Mouse (Mus musculus) midbrain, embryonic 13.5 days (tissue): ENCODE measurements around the gene Kcnip3. TPM values are rescaled to one million over a fixed set of nuclear protein-coding genes. Genes with fewer than 3 reads are reported as not detected.

Experiments
- ATAC-seq: fragments of 200-750 bp; cut with Nextera tagmentation; 2 replicates; pipeline ENCODE4 v1.8.0; 2017; ENCODE audit warnings: mild to moderate bottlenecking, moderate TSS enrichment, moderate library complexity
- H3K27ac ChIP-seq: fragments of 300-500 bp; sonication (generic); 2 replicates; pipeline ENCODE4 v1.5.1; 2015; ENCODE audit warnings: inconsistent platforms, mild to moderate bottlenecking, moderate library complexity
- H3K27me3 ChIP-seq: fragments of 300-500 bp; sonication (generic); 2 replicates; pipeline ENCODE4 v1.6.1; 2015; ENCODE audit warnings: mild to moderate bottlenecking, inconsistent platforms
- H3K36me3 ChIP-seq: fragments of 300-500 bp; sonication (generic); 2 replicates; pipeline ENCODE4 v1.6.1; 2015; ENCODE audit warnings: mild to moderate bottlenecking, inconsistent platforms
- H3K4me1 ChIP-seq: fragments of 300-500 bp; sonication (generic); replicated peaks from 2 replicates; pipeline ENCODE4 v1.6.1; 2015; ENCODE audit warnings: inconsistent platforms
- H3K4me2 ChIP-seq: fragments of 300-500 bp; sonication (generic); replicated peaks from 2 replicates; pipeline ENCODE4 v1.6.1; 2015; ENCODE audit warnings: moderate library complexity, mild to moderate bottlenecking, inconsistent platforms
- H3K4me3 ChIP-seq: fragments of 300-500 bp; sonication (generic); replicated peaks from 2 replicates; pipeline ENCODE4 v1.5.1; 2015; ENCODE audit warnings: mild to moderate bottlenecking, inconsistent platforms
- H3K9ac ChIP-seq: fragments of 300-500 bp; sonication (generic); replicated peaks from 2 replicates; pipeline ENCODE4 v1.6.1; 2015; ENCODE audit warnings: mild to moderate bottlenecking, inconsistent platforms
- H3K9me3 ChIP-seq: fragments of 300-500 bp; sonication (generic); 2 replicates; pipeline ENCODE4 v1.6.1; 2016; ENCODE audit warnings: mild to moderate bottlenecking, inconsistent platforms
- WGBS: fragments of 180-500 bp; shearing (Covaris S2); methylation state at CpG from one replicate; pipeline ENCODE4 v1.1.7; 2015; 5-methylcytosine and 5-hydroxymethylcytosine counted together
- polyA plus RNA-seq: library from polyadenylated mRNA; unstranded; fragments of >200 nt; fragmentation: Nextera tagmentation; extraction: Ambion mirVana; gene quantifications from 2 replicates; pipeline ENCODE4 v1.2.1, GENCODE M21; 2015

The Kcnip3 gene
- polyA plus RNA-seq, 1 experiment from 2014 or later: 5.5 TPM

DNA sequence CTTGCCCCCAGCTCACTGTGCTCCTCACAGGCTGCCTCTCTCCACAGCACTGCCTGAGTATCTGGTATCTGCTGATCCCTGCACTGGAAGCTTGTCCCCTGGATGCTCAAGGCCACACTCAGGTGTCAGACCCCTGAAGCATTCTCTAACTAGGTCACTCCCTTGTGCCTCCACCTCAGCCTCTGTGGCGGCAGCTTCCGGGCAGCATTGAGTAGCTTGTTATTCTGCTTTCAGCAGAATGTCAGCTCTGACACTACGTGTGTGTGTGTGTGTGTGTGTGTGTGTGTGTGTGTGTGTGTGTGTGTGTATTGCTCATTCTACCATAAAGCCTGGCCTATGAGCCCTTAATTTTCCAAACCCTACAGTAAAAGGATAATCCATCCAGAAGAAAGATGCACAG, 8.7 kb downstream of the Kcnip3 start:
- Histone ChIP-seq H3K4me1 (peaks cover 35% of the 10 kb centered on the region), H3K4me3 (no peak overlapping the region), H3K27ac (peak overlapping the region; percentile 49), H3K9ac (no peak overlapping the region), H3K9me3 (no peaks in the 10 kb centered on the region), H3K27me3 (no peaks in the 10 kb centered on the region), H3K36me3 (0 out of 2 replicates have a peak, but pooled peaks cover 4% of the 10 kb centered on the region), H3K4me2 (no peak overlapping the region)
- WGBS: 54% methylated on average over 3 of the region's 3 CpGs
- ATAC-seq: no peak

DNA sequence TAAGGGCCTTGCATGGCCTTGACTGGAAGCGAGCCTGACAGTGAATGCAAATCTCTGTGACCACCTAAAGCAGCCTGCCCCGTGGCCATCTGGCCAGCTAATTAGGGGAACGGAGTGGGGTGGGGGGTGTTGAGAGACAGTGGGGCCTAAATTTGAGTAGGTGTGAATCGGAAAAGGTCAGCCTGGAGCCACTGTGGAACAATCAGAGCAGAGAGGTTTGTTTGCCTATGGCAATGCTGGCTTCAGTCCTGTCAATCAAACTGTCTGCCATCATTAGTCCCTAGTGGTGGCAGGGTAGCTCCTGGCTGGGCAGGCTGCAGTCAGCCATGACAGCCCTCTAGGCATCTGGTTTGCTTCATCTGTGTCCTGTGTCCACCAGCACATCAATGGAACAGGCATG, 10.5 kb downstream of the Kcnip3 start:
- 32% methylated on average over 4 of the region's 4 CpGs for WGBS
- H3K27ac ChIP-seq: peak overlapping the region; percentile 40; the same call in 1 of the 2 replicates

DNA sequence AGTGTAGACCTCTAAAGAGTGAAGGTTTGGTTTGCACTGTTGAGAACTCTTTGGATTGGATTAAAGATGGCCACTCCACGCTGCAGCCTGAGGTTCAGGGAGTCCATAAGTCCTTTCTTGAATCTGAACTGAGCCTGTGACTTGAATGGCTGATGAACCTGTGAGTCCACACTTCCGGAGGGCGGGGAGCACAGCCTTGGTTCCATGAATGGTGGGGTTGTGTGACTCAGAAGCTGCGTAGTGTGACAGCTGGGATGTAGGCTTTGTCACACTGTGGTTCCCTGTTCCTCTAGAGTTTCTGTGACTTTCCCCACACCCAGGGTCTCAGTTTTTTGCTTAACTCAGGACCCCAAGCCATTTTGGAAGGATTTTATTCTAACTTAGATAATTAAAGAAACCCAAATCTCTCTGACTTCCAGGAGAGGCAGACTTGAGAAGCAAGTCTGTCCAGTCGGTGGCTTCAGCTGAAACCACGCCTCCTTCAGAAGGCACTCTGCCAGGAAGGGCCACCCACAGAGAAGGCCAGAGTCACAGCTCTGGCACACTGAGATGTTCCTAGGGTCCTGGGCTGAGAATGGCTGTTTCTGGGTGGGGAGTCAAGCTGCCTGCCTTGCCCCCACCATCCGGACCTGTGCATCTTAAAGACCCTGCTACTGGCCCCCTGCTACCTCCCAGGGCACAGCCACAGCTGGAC, 13.8 kb downstream of the Kcnip3 start:
- Histone ChIP-seq H3K9ac (no peak overlapping the region), H3K27me3 (0 out of 2 replicates have a peak, but pooled peaks cover 5% of the 10 kb centered on the region), H3K4me2 (no peak overlapping the region), H3K9me3 (no peaks in the 10 kb centered on the region), H3K27ac (no peak overlapping the region), H3K4me1 (peaks cover 36% of the 10 kb centered on the region), H3K36me3 (0 out of 2 replicates have a peak, but pooled peaks cover 4% of the 10 kb centered on the region), H3K4me3 (no peak overlapping the region)
- WGBS: 63% methylated on average over 7 of the region's 7 CpGs
- no peak for ATAC-seq

More for the DNA sequence above, 10.5 kb downstream of the Kcnip3 start:
- ATAC-seq: peak; percentile 53
- H3K36me3 ChIP-seq: 0 out of 2 replicates have a peak, but pooled peaks cover 4% of the 10 kb centered on the region
- no peak overlapping the region for H3K4me3 ChIP-seq
- H3K4me1 ChIP-seq: peaks cover 30% of the 10 kb centered on the region
- no peaks in the 10 kb centered on the region for H3K9me3 ChIP-seq
- no peak overlapping the region for H3K4me2 ChIP-seq
- no peaks in the 10 kb centered on the region for H3K27me3 ChIP-seq
- no peak overlapping the region for H3K9ac ChIP-seq

- H3K27me3 ChIP-seq: 0 out of 2 replicates have a peak, but pooled peaks cover 5% of the 10 kb centered on the region
- WGBS: 38% methylated on average over 7 of the region's 7 CpGs
- H3K27ac ChIP-seq: no peak overlapping the region
- no peaks in the 10 kb centered on the region for H3K9me3 ChIP-seq
- H3K9ac ChIP-seq: no peak overlapping the region
- ATAC-seq: peak; percentile 67
- H3K4me3 ChIP-seq: no peak overlapping the region
- H3K36me3 ChIP-seq: 0 out of 2 replicates have a peak, but pooled peaks cover 4% of the 10 kb centered on the region
- peaks cover 32% of the 10 kb centered on the region for H3K4me1 ChIP-seq
- H3K4me2 ChIP-seq: no peak overlapping the region
Observed at GRCm38 (mm10) chr2:127507077-127507774, 14.7 kb downstream of the Kcnip3 start.

- no peak for ATAC-seq
- 0 out of 2 replicates have a peak, but pooled peaks cover 5% of the 10 kb centered on the region for H3K27me3 ChIP-seq
- no peak overlapping the region for H3K4me2 ChIP-seq
- no peak overlapping the region for H3K27ac ChIP-seq
- H3K4me1 ChIP-seq: peaks cover 25% of the 10 kb centered on the region
- H3K4me3 ChIP-seq: no peak overlapping the region
- WGBS: 86% methylated on average over 6 of the region's 6 CpGs
- H3K9ac ChIP-seq: no peak overlapping the region
- H3K36me3 ChIP-seq: 0 out of 2 replicates have a peak, but pooled peaks cover 4% of the 10 kb centered on the region
- H3K9me3 ChIP-seq: no peaks in the 10 kb centered on the region
Observed at GRCm38 (mm10) chr2:127506131-127506632, 15.7 kb downstream of the Kcnip3 start.

GRCm38 (mm10) chr2:127505196-127505595, 16.7 kb downstream of the Kcnip3 start:
- Histone ChIP-seq H3K9ac (no peak overlapping the region), H3K27me3 (0 out of 2 replicates have a peak, but pooled peaks cover 5% of the 10 kb centered on the region), H3K4me1 (peaks cover 18% of the 10 kb centered on the region), H3K9me3 (no peaks in the 10 kb centered on the region), H3K4me3 (no peak overlapping the region), H3K4me2 (no peak overlapping the region), H3K27ac (no peak overlapping the region), H3K36me3 (0 out of 2 replicates have a peak, but pooled peaks cover 2% of the 10 kb centered on the region)
- WGBS: 73% methylated on average over 4 of the region's 4 CpGs
- no peak for ATAC-seq

DNA sequence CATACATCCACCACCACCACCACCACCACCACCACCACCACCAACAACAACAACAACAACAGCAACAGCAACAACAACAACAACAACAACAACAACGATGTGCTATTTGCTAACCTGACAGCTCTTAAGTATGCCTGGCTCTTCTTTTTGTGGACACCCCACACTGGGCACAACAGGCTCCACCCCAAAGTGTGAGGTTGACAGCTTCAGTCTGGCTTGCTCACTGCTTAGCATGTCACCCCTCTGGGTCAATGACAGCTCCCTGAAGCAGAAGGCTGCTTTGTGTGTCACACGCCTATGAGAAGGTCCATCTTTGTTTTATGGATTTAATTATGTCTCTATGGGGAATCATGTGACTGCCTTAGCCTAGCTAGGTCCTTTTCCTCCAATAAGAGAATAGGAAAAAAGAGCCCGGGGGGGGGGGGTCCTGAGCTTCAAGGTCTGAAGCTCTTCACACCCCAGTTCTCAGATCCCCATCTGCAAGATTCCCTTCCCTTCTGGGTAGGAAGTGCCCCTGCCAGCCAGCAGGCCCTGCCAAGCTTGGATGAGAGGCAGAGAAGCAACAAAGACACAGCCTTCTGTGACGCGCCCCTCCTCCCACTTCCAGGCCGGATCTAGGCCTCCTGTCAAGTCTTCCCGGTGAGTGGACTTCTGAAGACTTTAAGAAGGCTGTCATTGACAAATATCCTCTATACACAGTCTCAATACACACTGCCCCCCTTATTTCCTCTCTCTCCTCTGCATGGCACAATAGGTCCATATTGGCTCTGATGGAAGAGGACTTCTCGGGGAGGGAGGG, 17.9 kb downstream of the Kcnip3 start:
- no peak overlapping the region for H3K4me2 ChIP-seq
- 0 out of 2 replicates have a peak, but pooled peaks cover 5% of the 10 kb centered on the region for H3K27me3 ChIP-seq
- peak; percentile 49 for ATAC-seq
- WGBS: 52% methylated on average over 8 of the region's 8 CpGs
- H3K36me3 ChIP-seq: no peaks in the 10 kb centered on the region
- no peak overlapping the region for H3K4me3 ChIP-seq
- H3K27ac ChIP-seq: peak overlapping the region; percentile 30; the same call in 1 of the 2 replicates
- no peaks in the 10 kb centered on the region for H3K9me3 ChIP-seq
- H3K9ac ChIP-seq: no peak overlapping the region
- H3K4me1 ChIP-seq: peaks cover 18% of the 10 kb centered on the region

DNA sequence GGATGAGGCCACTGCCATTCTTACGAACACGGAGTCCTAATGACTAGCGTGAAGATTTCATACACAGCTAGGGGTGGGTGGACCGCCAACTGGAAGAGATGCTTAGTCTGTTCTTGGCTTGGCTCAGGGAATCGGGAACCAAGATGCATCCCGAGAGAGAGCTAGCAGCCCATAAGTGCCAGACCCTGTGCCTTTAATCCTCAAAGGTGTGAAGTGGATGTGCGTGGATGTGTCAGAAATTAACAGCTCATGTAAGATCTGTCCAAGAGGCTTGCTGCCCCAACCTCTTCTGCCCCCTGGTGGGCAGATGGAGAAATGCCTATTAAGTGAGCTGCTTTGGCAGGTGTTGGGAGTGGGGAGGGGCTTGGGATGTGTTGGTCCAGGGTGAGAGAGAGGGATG, 20.8 kb downstream of the Kcnip3 start:
- Histone ChIP-seq H3K4me2 (no peak overlapping the region), H3K9ac (no peak overlapping the region), H3K4me3 (no peak overlapping the region), H3K27me3 (0 out of 2 replicates have a peak, but pooled peaks cover 5% of the 10 kb centered on the region), H3K36me3 (no peaks in the 10 kb centered on the region), H3K27ac (no peak overlapping the region), H3K9me3 (no peaks in the 10 kb centered on the region), H3K4me1 (peaks cover 8% of the 10 kb centered on the region)
- no peak for ATAC-seq
- WGBS: 70% methylated on average over 7 of the region's 7 CpGs

DNA sequence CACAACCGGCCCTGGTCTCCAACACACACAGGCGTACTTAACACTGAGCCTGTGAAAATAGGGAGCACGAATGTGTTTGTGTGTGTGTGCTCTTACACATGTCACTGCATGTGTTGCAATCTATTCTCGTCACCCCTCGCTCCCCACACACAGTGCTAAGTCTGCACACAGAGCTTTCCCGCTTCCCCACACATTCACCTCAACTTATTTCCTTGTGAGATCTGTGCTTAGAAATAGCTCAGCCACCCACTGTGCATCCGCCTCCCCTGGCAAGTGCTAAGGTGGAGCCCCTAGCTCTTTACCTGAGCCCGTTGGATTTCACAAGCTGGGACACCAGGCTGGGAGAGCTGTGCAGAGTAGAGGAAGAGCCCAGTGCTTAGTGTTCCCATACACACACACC, 23.1 kb downstream of the Kcnip3 start:
- no peak for ATAC-seq

DNA sequence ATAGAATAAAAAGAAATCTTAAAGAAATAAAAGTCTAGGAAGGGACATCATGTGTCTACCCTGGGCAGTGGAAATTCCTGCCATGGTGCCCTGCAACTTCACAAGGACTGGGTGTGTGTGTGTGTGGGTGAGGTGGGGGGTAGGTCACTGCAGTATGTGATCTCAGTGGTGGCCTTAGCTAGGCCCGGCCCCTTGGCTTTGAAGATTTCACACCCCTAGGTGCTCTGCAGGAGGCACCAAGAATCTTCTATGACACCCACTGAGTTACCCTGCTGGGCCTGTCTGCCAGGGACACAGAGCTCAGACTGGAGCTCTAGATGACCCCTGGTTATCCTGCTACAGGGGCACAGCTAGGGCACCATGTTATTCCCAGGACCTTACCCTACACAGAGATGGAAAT, 25.6 kb downstream of the Kcnip3 start:
- Histone ChIP-seq H3K4me1 (no peaks in the 10 kb centered on the region), H3K36me3 (no peaks in the 10 kb centered on the region), H3K4me2 (no peak overlapping the region), H3K4me3 (no peak overlapping the region), H3K27ac (no peak overlapping the region), H3K9ac (no peak overlapping the region), H3K9me3 (no peaks in the 10 kb centered on the region), H3K27me3 (no peaks in the 10 kb centered on the region)
- no peak for ATAC-seq
- WGBS: 53% methylated on average over 1 of the region's 1 CpGs

More for the DNA sequence above, 23.1 kb downstream of the Kcnip3 start:
- H3K4me2 ChIP-seq: no peak overlapping the region
- H3K9ac ChIP-seq: no peak overlapping the region
- no peak overlapping the region for H3K27ac ChIP-seq
- no peaks in the 10 kb centered on the region for H3K27me3 ChIP-seq
- peaks cover 1% of the 10 kb centered on the region for H3K4me1 ChIP-seq
- WGBS: 83% methylated on average over 8 of the region's 8 CpGs
- H3K4me3 ChIP-seq: no peak overlapping the region
- no peaks in the 10 kb centered on the region for H3K36me3 ChIP-seq
- no peaks in the 10 kb centered on the region for H3K9me3 ChIP-seq

DNA sequence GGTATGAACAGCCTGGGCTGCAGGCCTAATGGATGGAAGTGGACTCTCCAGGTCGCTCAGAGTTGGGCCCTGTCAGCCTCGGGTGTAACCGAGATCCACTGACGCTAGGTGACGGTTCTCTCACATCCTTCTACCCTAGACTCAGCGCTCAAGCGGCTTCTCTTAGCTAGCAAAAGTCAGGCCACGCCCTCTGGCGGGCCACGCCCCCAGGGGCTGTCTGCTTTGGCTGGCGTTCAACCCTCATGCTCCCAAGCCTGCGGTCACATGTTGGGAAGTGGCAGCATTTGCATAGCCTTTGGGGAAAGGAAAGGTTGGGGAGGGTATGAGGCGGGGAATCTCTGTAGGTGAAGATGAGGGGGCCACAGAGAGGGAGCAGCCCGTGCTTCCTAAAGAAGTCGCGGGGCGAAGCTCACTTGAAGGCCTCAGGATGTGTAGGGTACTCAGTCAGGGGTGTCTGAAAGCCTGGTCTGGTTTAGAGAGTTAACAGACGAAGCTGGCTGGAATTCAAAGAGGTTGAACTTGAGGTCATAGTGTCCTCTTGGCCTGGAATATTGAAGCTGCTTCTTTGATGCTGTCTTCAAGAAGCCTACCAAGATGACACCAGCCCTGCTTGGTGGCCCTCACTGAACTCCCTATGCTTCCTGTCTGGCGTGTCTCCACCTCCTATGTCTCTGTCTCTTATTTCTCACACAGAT, 37.3 kb downstream of the Kcnip3 start:
- Histone ChIP-seq H3K27me3 (peaks cover 69% of the 10 kb centered on the region), H3K4me1 (peaks cover 32% of the 10 kb centered on the region), H3K27ac (no peak overlapping the region), H3K9ac (no peak overlapping the region; the same call in 1 of the 2 replicates), H3K9me3 (no peaks in the 10 kb centered on the region), H3K4me2 (peak overlapping the region; percentile 43), H3K36me3 (no peaks in the 10 kb centered on the region), H3K4me3 (peak overlapping the region; percentile 17)
- WGBS: 8% methylated on average over 19 of the region's 19 CpGs
- peak; percentile 80 for ATAC-seq
